Mouse (Mus musculus) heart, adult 2 months (tissue): ENCODE results near the gene Pla2g3.

Experiments
- EP300 ChIP-seq: fragments of 200-500 bp; IDR thresholded peaks from 2 replicates; pipeline ENCODE4 v1.6.1; 2011; ENCODE audit warnings: low read depth, low read length, control low read depth; ENCODE audit not compliant: insufficient read depth
- POLR2A ChIP-seq: fragments of 200-500 bp; IDR thresholded peaks from 2 replicates; pipeline ENCODE4 v1.6.1; 2011; ENCODE audit warnings: mild to moderate bottlenecking, low read depth, low read length, control low read depth; ENCODE audit not compliant: insufficient read depth

- no peak for TF ChIP-seq POLR2A
- no peak for TF ChIP-seq EP300
These were observed 49.6 kb downstream of the Pla2g3 start for GRCm38 (mm10) chr11:3537711-3538110.
